Mouse (Mus musculus) heart, adult 2 months (tissue): ENCODE results near the gene Plch2.

Experiments
- CTCF ChIP-seq: fragments of 200-600 bp; IDR thresholded peaks from 2 replicates; pipeline ENCODE4 v1.8.1; 2022; ENCODE audit warnings: antibody characterized with exemption, mild to moderate bottlenecking, moderate library complexity
- EP300 ChIP-seq: fragments of 200-500 bp; IDR thresholded peaks from 2 replicates; pipeline ENCODE4 v1.6.1; 2011; ENCODE audit warnings: low read depth, low read length, control low read depth; ENCODE audit not compliant: insufficient read depth
- POLR2A ChIP-seq: fragments of 200-500 bp; IDR thresholded peaks from 2 replicates; pipeline ENCODE4 v1.6.1; 2011; ENCODE audit warnings: mild to moderate bottlenecking, low read depth, low read length, control low read depth; ENCODE audit not compliant: insufficient read depth

- no peak for TF ChIP-seq POLR2A
- no peak for TF ChIP-seq CTCF
- no peak for TF ChIP-seq EP300
These were observed 51.3 kb downstream of the Plch2 start for GRCm38 (mm10) chr4:155005278-155005677.
